Mouse (Mus musculus) cortical plate, adult 2 months (tissue): ENCODE measurements around the gene Stam.

ENCODE experiments used
- CTCF ChIP-seq: fragments of 200-500 bp; IDR thresholded peaks from 2 replicates; pipeline ENCODE4 v1.5.1; 2011; ENCODE audit warnings: mild to moderate bottlenecking, control low read depth, low read length; ENCODE audit not compliant: insufficient read depth; ENCODE audit errors: extremely low read depth
- POLR2A ChIP-seq: fragments of 200-500 bp; IDR thresholded peaks from 2 replicates; pipeline ENCODE4 v1.6.1; 2011; ENCODE audit warnings: mild to moderate bottlenecking, low read length, control low read depth; ENCODE audit not compliant: insufficient read depth; ENCODE audit errors: extremely low read depth

- no peak for TF ChIP-seq POLR2A
- no peak for TF ChIP-seq CTCF
Observed at GRCm38 (mm10) chr2:14069027-14069426, 4.9 kb upstream of the Stam start.
